Mouse (Mus musculus) midbrain, embryonic 15.5 days (tissue): ENCODE data around the gene Il31ra. TPM values are rescaled to one million over a fixed set of nuclear protein-coding genes. Genes with fewer than 3 reads are reported as not detected.
"Not testable (repeated sequence)": the region's sequence is repeated elsewhere in the genome, so short reads cannot be mapped to it uniquely, and the experiment has no call there.

ENCODE experiments used
- ATAC-seq: fragments of 200-750 bp; cut with Nextera tagmentation; replicated peaks from 2 replicates; pipeline ENCODE4 v1.8.0; 2017; ENCODE audit warnings: moderate TSS enrichment
- H3K27ac ChIP-seq: fragments of 300-500 bp; sonication (generic); 2 replicates; pipeline ENCODE4 v1.5.1; 2015; ENCODE audit warnings: mild to moderate bottlenecking, inconsistent platforms
- H3K27me3 ChIP-seq: fragments of 300-500 bp; sonication (generic); replicated peaks from 2 replicates; pipeline ENCODE4 v1.6.1; 2015; ENCODE audit warnings: inconsistent platforms
- H3K36me3 ChIP-seq: fragments of 300-500 bp; sonication (generic); replicated peaks from 2 replicates; pipeline ENCODE4 v1.6.1; 2015; ENCODE audit warnings: inconsistent platforms
- H3K4me1 ChIP-seq: fragments of 300-500 bp; sonication (generic); 2 replicates; pipeline ENCODE4 v1.6.1; 2015; ENCODE audit warnings: inconsistent platforms
- H3K4me2 ChIP-seq: fragments of 300-500 bp; sonication (generic); 2 replicates; pipeline ENCODE4 v1.6.1; 2015; ENCODE audit warnings: inconsistent platforms, mild to moderate bottlenecking, moderate library complexity
- H3K4me3 ChIP-seq: fragments of 300-500 bp; sonication (generic); 2 replicates; pipeline ENCODE4 v1.5.1; 2015; ENCODE audit warnings: mild to moderate bottlenecking, inconsistent platforms
- H3K9ac ChIP-seq: fragments of 300-500 bp; sonication (generic); 2 replicates; pipeline ENCODE4 v1.6.1; 2015; ENCODE audit warnings: mild to moderate bottlenecking, inconsistent platforms
- H3K9me3 ChIP-seq: fragments of 300-500 bp; sonication (generic); 2 replicates; pipeline ENCODE4 v1.6.1; 2016; ENCODE audit warnings: inconsistent platforms
- WGBS: fragments of 180-500 bp; shearing (Covaris S2); methylation state at CpG from one replicate; pipeline ENCODE4 v1.1.7; 2015; ENCODE audit warnings: mixed read lengths; 5-methylcytosine and 5-hydroxymethylcytosine counted together
- polyA plus RNA-seq: library from polyadenylated mRNA; unstranded; fragments of >200 nt; fragmentation: Nextera tagmentation; extraction: Ambion mirVana; gene quantifications from 2 replicates; pipeline ENCODE4 v1.2.1, GENCODE M21; 2015

Il31ra gene
- polyA plus RNA-seq, 1 experiment from 2014 or later, result not detected

DNA sequence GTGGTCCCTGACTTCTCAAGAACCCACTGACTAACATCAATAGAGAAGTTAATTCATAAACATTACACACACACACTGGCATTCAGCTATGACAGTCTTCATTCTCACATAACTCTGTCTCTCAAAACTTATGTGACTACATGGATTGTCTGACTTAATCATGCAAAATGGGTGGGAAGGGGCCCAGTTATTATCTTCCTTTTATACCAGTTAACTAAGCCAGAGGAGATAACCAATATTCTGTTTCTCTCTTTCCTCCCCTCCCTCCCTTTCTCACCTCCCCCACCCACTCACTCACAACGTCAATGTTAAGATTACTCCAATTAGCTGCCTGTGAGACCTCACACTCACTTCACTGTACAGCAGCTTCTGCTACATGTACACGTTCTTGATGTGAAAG lies 3.9 kb downstream of the Il31ra start:
- Histone ChIP-seq H3K4me2 (no peak overlapping the region), H3K4me1 (no peaks in the 10 kb centered on the region), H3K9ac (no peak overlapping the region), H3K36me3 (no peaks in the 10 kb centered on the region), H3K9me3 (no peaks in the 10 kb centered on the region), H3K4me3 (no peak overlapping the region), H3K27me3 (no peaks in the 10 kb centered on the region), H3K27ac (no peak overlapping the region)
- WGBS, result 48% methylated on average over 2 of the region's 2 CpGs
- no peak for ATAC-seq

DNA sequence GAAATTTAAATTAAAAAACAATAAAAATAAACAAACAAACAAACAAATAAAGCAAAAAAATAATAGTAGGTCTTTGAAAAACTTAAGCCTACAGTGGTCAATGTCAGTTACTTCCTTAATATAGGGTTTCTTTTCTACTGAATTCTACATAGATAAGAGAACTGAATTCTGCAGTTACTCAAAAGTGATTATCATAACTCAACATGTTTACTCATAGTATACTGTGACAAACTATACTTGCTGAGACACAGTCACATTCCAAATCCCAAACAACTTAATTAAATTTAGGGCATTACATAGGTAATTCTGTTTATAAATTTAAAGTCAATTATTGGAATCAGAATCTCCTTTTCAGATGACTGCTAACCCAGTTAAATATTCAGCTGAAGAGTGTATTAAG lies 4.5 kb downstream of the Il31ra start:
- Histone ChIP-seq H3K4me3 (no peak overlapping the region), H3K36me3 (no peaks in the 10 kb centered on the region), H3K27me3 (no peaks in the 10 kb centered on the region), H3K4me2 (no peak overlapping the region), H3K9me3 (no peaks in the 10 kb centered on the region), H3K4me1 (no peaks in the 10 kb centered on the region), H3K27ac (no peak overlapping the region), H3K9ac (no peak overlapping the region)
- no peak for ATAC-seq

DNA sequence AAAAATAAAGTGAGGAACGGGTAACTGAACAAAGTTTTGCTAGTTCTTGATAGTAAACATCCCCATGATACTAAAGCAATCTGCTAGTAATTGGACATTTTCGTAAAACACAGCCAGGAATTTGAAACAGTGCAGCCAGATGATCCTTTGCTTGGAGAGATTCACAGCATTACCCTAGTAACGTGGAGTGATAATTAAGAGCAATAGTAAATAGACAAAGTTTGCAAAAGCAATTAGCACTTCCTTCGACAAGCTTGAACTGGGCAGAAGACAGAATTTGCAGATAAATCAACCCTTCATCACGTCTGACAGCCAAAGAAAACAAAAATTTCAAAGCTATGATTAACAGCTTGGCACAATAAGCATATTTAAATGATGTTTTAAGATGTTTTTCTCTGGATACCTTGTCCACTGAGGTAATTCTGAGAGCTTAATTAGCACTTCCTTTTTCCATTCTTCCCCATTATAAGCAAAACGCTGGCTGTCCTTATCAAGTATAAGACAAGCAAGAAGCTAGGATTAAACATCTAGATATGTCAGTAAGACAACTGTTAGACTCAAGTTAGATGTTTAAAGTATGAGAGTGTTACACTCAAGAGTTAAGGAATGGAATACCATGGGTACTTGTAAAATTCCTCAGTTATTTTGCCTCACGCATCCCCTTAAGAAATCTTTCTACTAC lies 9.5 kb downstream of the Il31ra start:
- ATAC-seq, result no peak
- WGBS, result 76% methylated on average over 7 of the region's 7 CpGs
- no peaks in the 10 kb centered on the region for H3K36me3 ChIP-seq
- no peaks in the 10 kb centered on the region for H3K4me1 ChIP-seq
- H3K4me3 ChIP-seq, result no peak overlapping the region
- H3K4me2 ChIP-seq, result no peak overlapping the region
- H3K9me3 ChIP-seq, result no peaks in the 10 kb centered on the region
- no peak overlapping the region for H3K9ac ChIP-seq
- H3K27ac ChIP-seq, result no peak overlapping the region
- no peaks in the 10 kb centered on the region for H3K27me3 ChIP-seq

DNA sequence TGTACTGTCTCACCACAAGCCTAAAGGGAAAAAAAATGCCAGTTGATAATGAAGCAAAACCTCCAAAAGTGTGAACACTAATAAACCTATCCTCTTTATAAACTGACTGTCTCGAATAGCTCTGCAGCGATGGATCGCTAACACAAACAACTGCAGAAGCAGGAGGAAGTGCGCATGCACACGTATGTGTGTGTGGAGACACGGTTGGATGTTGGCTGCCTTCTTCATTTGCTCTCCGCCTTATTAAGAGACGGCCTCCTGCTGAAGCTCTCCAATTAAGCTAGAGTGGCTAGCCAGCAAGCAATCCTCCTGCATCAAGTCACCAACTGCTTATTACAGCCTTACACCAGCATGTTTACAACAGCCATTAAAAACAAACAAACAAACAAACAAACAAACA lies 11.9 kb downstream of the Il31ra start:
- Histone ChIP-seq H3K27ac (no peak overlapping the region), H3K4me2 (no peak overlapping the region), H3K9me3 (no peaks in the 10 kb centered on the region), H3K36me3 (no peaks in the 10 kb centered on the region), H3K9ac (no peak overlapping the region), H3K27me3 (no peaks in the 10 kb centered on the region), H3K4me1 (no peaks in the 10 kb centered on the region), H3K4me3 (no peak overlapping the region)
- ATAC-seq, result no peak
- WGBS, result 84% methylated on average over 8 of the region's 8 CpGs

DNA sequence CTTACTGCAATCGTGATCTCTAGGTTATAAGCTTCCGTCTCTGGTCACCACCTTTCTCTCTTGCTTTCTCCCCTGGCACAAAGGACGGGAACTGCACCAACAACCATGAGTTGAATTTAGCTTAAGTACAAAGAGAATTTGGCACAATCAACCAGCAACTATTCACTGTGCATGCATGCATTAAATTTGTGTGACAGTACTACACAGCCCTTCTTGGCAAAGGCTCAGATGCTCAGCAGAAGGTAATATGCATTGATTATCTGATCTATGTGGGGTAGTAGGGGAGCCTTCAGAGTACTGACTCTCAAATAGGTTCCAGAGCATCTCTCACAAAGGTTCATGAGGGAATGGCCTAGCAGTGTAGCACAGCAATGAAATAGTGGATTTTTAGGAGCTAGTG lies 12.4 kb downstream of the Il31ra start:
- Histone ChIP-seq H3K27ac (no peak overlapping the region), H3K9me3 (no peaks in the 10 kb centered on the region), H3K4me1 (no peaks in the 10 kb centered on the region), H3K4me2 (no peak overlapping the region), H3K27me3 (no peaks in the 10 kb centered on the region), H3K4me3 (no peak overlapping the region), H3K9ac (no peak overlapping the region), H3K36me3 (no peaks in the 10 kb centered on the region)
- ATAC-seq, result no peak
- WGBS, result 69% methylated on average over 3 of the region's 3 CpGs

DNA sequence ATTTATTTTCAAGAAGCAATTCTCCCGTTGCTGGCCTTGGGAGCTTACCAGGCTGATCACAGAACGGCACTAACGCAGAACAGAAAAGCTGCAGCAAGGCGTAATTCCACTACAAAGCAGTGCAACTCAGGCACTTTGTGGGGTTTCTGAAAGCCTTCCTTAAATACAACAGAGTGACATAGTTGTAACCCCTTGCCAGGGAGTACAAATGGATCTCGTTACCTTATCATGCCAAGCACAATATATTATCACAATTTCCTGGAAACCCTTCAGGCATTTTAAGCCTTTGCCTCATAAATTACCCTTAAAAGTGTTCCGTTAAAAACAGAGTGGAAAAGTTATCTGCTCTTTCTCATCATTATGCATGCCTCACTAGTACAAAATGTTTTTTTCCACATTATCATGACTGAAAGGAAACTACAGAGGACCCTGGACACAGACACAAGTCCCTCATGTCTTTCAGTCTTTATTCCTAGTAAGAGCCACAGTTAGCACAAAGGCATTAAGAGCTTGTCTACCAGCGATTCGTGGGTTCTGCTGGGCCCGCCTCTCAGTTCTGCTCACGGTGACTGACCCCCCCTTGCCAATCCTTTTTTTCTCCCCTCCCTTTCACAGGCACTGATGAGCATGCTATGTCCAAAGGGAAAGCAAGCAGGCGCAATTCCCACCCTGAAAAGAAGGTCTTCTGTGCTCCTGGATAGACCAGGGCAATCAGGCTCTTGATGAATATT lies 13.4 kb downstream of the Il31ra start:
- peak; percentile 39; the same call in 1 of the 2 replicates for ATAC-seq
- H3K27ac ChIP-seq, result no peak overlapping the region

DNA sequence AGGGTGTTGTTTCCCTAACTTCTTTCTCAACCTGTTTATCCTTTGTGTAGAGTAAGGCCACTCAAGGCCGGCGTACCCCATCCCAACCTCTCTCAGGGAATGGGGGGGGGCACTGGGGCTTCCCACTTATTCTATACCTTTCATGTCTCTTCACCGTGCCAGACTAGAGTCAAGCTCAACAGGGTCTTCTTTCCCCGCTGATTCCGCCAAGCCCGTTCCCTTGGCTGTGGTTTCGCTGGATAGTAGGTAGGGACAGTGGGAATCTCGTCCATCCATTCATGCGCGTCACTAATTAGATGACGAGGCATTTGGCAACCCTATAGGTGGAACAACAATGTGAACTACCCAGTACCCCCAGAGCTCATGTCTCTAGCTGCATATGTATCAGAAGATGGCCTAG lies 16.1 kb downstream of the Il31ra start:
- ATAC-seq, result not testable (repeated sequence)
- WGBS, result 79% methylated on average over 11 of the region's 11 CpGs

More for the DNA sequence above, 13.4 kb downstream of the Il31ra start:
- WGBS, result 30% methylated on average over 11 of the region's 11 CpGs
- Histone ChIP-seq H3K4me2 (no peak overlapping the region), H3K4me3 (no peak overlapping the region), H3K27me3 (no peaks in the 10 kb centered on the region), H3K4me1 (no peaks in the 10 kb centered on the region), H3K9ac (no peak overlapping the region), H3K9me3 (no peaks in the 10 kb centered on the region), H3K36me3 (no peaks in the 10 kb centered on the region)

DNA sequence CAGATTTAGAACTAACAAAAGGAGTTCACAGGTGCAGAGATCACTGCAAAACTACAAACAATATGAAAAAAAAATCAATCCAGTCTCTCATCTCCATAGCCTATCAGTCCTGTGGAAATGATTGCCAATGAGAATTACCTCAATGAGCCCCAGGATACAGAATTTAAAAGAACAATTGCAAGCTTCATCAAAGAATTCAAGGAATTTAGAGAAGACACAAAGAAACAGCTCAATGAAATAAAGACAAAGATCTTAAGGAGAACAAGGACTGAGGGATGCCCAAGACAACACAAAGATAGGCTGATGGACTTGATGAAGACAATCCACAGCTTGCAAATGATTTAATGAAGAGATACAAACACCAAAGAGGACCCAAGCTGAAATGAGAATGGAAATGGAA lies 20.4 kb downstream of the Il31ra start:
- H3K4me2 ChIP-seq, result no peak overlapping the region
- H3K9me3 ChIP-seq, result no peaks in the 10 kb centered on the region
- ATAC-seq, result no peak
- H3K27ac ChIP-seq, result no peak overlapping the region
- no peaks in the 10 kb centered on the region for H3K4me1 ChIP-seq
- no peak overlapping the region for H3K4me3 ChIP-seq
- H3K9ac ChIP-seq, result no peak overlapping the region
- no peaks in the 10 kb centered on the region for H3K36me3 ChIP-seq
- no peaks in the 10 kb centered on the region for H3K27me3 ChIP-seq

More for the DNA sequence above, 16.1 kb downstream of the Il31ra start:
- not testable (repeated sequence) for H3K9me3 ChIP-seq, H3K4me2 ChIP-seq, H3K4me1 ChIP-seq, H3K9ac ChIP-seq, H3K27ac ChIP-seq, H3K4me3 ChIP-seq, H3K27me3 ChIP-seq, H3K36me3 ChIP-seq

DNA sequence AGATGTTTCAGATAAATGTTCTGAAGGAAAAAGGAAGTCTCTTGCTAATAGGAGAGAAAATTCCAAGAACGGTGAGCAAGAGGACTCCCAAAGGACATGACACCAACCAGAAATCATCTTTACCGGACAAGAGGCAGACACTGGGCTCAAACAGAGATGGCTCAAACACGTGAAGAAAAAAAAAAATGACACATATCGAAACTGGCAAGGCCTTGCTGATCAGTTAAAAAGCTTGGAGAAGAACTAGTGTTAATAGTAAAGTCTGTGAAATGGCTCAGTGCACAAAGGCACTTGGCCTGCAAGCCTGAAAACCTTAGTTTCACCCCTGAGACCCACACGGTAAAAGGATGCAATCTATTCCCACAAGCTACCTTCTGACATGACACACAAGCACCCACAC lies 23.4 kb downstream of the Il31ra start:
- Histone ChIP-seq H3K27me3 (no peaks in the 10 kb centered on the region), H3K9me3 (no peaks in the 10 kb centered on the region), H3K36me3 (no peaks in the 10 kb centered on the region), H3K4me3 (no peak overlapping the region), H3K27ac (no peak overlapping the region), H3K9ac (no peak overlapping the region), H3K4me2 (no peak overlapping the region), H3K4me1 (no peaks in the 10 kb centered on the region)
- WGBS, result 70% methylated on average over 5 of the region's 5 CpGs
- ATAC-seq, result no peak

DNA sequence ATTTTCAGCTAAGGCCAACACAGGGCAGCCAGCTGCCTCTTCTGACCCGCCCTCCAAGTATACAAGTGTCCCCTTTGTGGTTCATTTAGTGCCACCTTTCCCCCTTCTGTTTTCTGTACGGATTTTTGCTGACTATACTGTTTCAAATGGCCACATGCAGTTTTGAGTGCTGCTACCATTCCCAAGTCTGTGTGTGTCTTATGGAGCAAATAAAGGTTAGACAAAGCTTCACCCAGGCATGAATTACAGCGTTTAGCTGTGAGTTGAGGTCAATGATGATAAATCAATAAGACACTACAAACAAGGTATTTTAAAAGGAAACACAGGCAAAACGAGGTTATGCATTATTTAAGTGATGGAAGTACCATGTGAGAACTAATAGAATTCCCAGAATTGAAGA lies 24.6 kb downstream of the Il31ra start:
- no peak overlapping the region for H3K4me3 ChIP-seq
- no peak overlapping the region for H3K4me2 ChIP-seq
- no peak overlapping the region for H3K9ac ChIP-seq
- H3K36me3 ChIP-seq, result no peaks in the 10 kb centered on the region
- H3K27ac ChIP-seq, result no peak overlapping the region
- H3K9me3 ChIP-seq, result no peaks in the 10 kb centered on the region
- ATAC-seq, result no peak
- H3K4me1 ChIP-seq, result no peaks in the 10 kb centered on the region
- WGBS, result 59% methylated on average over 4 of the region's 4 CpGs
- no peaks in the 10 kb centered on the region for H3K27me3 ChIP-seq

DNA sequence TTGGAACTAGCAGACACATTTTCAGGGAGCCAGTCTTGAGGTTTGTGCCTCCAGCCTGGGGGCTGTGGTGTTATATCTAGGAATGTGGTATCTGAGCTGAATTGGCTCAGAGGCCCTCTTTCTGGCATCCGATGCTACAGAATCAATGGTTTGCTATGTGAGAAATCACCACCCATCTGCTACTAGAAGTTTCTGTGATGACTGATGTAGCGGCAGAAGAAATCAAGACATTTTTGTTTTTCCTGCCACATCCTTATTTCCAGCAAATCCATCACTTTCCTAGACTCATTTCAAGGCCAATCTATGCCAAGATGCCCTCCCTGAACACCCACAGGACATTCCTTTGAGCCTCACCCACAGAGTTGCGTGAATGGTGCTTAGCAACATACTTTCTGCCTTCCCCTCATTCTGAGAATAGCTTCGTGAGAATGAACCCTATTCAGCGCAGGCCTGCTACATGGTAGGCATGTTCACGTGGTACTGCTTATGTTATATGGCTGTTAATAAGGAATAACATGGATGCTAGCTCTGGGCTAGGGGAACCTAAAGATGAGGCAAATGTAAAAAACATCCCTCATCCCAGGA lies 33.5 kb downstream of the Il31ra start:
- Histone ChIP-seq H3K27ac (no peak overlapping the region), H3K9ac (no peak overlapping the region), H3K4me3 (no peak overlapping the region), H3K36me3 (no peaks in the 10 kb centered on the region), H3K4me2 (no peak overlapping the region), H3K4me1 (no peaks in the 10 kb centered on the region), H3K9me3 (no peaks in the 10 kb centered on the region), H3K27me3 (no peaks in the 10 kb centered on the region)
- ATAC-seq, result no peak
- 88% methylated on average over 6 of the region's 6 CpGs for WGBS

DNA sequence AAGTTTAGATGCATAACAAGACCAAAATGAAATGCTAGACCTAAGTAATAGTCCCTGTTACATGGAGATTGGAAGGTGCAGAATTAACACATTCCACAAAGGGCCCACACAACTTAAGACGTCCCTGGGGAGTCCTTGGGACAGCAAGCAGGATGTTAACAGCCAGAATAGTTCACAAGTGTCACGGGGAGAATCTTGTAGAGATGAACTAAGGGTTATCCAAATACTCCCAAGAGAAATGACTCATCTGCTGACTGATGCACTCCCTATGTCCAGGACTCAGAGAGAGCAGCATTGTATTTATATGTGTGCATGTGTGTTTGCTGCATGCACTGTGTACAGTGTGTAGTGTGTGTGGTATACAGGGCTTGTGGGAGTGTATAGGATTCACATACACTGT lies 37.7 kb downstream of the Il31ra start:
- Histone ChIP-seq H3K4me3 (no peak overlapping the region), H3K36me3 (no peaks in the 10 kb centered on the region), H3K4me2 (no peak overlapping the region)

DNA sequence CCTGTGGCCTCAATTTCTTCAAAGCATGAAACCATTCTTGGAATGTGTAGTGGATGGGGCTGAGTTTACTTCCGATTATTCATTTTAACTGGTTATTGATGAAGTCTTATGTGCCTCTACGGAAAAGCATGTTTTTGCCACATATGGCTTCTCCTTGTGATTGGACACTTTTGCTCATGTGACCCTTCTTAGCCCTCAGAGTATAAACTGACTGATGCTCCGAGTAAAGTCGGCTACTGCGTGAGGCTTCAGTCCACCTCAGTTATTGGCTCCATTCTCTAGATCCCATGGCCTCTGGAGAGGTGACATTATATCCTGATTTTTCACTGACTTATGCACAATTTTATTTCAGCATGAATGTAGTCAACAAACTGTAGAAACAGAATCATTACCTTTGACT lies 40.9 kb downstream of the Il31ra start:
- 92% methylated on average over 5 of the region's 5 CpGs for WGBS
- ATAC-seq, result no peak

More for the DNA sequence above, 37.7 kb downstream of the Il31ra start:
- no peaks in the 10 kb centered on the region for H3K27me3 ChIP-seq
- no peak overlapping the region for H3K27ac ChIP-seq
- no peaks in the 10 kb centered on the region for H3K4me1 ChIP-seq
- ATAC-seq, result no peak
- WGBS, result 65% methylated on average over 2 of the region's 2 CpGs
- H3K9me3 ChIP-seq, result no peaks in the 10 kb centered on the region
- H3K9ac ChIP-seq, result no peak overlapping the region

More for the DNA sequence above, 40.9 kb downstream of the Il31ra start:
- H3K27ac ChIP-seq, result no peak overlapping the region
- H3K4me2 ChIP-seq, result no peak overlapping the region
- no peaks in the 10 kb centered on the region for H3K4me1 ChIP-seq
- no peaks in the 10 kb centered on the region for H3K36me3 ChIP-seq
- H3K9ac ChIP-seq, result no peak overlapping the region
- no peaks in the 10 kb centered on the region for H3K9me3 ChIP-seq
- no peak overlapping the region for H3K4me3 ChIP-seq
- H3K27me3 ChIP-seq, result no peaks in the 10 kb centered on the region
